Mouse (Mus musculus): ENCODE results near the gene Grik4. TPM values are rescaled to one million over a fixed set of nuclear protein-coding genes. Genes with fewer than 3 reads are reported as not detected.

Gene Grik4
- polyA plus RNA-seq, 1 experiment from 2014 or later = 1.9 TPM

GRCm38 (mm10) chr9:42533491-42533890 lies 410.8 kb downstream of the Grik4 start:
- Histone ChIP-seq H3K27me3 (ENCODE audit: insufficient read depth, poor library complexity, severe bottlenecking) (peaks cover 12% of the 10 kb centered on the region; the same call in 1 of the 2 replicates), H3K4me3 (no peak overlapping the region), H3K36me3 (no peaks in the 10 kb centered on the region), H3K27ac (no peak overlapping the region), H3K4me1 (peaks cover 35% of the 10 kb centered on the region), H3K9me3 (no peaks in the 10 kb centered on the region)
- WGBS = 84% methylated on average over 8 of the region's 8 CpGs
- no peak for DNase-seq (ENCODE audit: low spot score)

GRCm38 (mm10) chr9:42533041-42533440 lies 411.3 kb downstream of the Grik4 start:
- DNase-seq (ENCODE audit: low spot score) = no peak

GRCm38 (mm10) chr9:42531951-42532350 lies 412.3 kb downstream of the Grik4 start:
- H3K27ac ChIP-seq = peak overlapping the region; percentile 29; the same call in 1 of the 2 replicates
- peaks cover 35% of the 10 kb centered on the region for H3K4me1 ChIP-seq
- no peak for DNase-seq (ENCODE audit: low spot score)
- no peaks in the 10 kb centered on the region for H3K9me3 ChIP-seq
- 19% methylated on average over 3 of the region's 3 CpGs for WGBS
- no peak overlapping the region for H3K4me3 ChIP-seq
- peaks cover 12% of the 10 kb centered on the region; the same call in 1 of the 2 replicates for H3K27me3 ChIP-seq (ENCODE audit: insufficient read depth, poor library complexity, severe bottlenecking)
- H3K36me3 ChIP-seq = no peaks in the 10 kb centered on the region

More at GRCm38 (mm10) chr9:42533041-42533440, 411.3 kb downstream of the Grik4 start:
- no peaks in the 10 kb centered on the region for H3K9me3 ChIP-seq
- 0 out of 2 replicates have a peak overlapping the region, but pooled peaks have one; percentile 29 for H3K27ac ChIP-seq
- H3K4me3 ChIP-seq = no peak overlapping the region
- H3K4me1 ChIP-seq = peaks cover 35% of the 10 kb centered on the region
- H3K27me3 ChIP-seq (ENCODE audit: insufficient read depth, poor library complexity, severe bottlenecking) = peaks cover 12% of the 10 kb centered on the region; the same call in 1 of the 2 replicates
- 14% methylated on average over 6 of the region's 6 CpGs for WGBS
- no peaks in the 10 kb centered on the region for H3K36me3 ChIP-seq

- no peaks in the 10 kb centered on the region for H3K36me3 ChIP-seq
- H3K27ac ChIP-seq = peak overlapping the region; percentile 2; the same call in 1 of the 2 replicates
- H3K4me1 ChIP-seq = peaks cover 35% of the 10 kb centered on the region
- peaks cover 16% of the 10 kb centered on the region; the same call in 1 of the 2 replicates for H3K27me3 ChIP-seq (ENCODE audit: insufficient read depth, poor library complexity, severe bottlenecking)
- DNase-seq (ENCODE audit: low spot score) = no peak
- 45% methylated on average over 7 of the region's 7 CpGs for WGBS
- no peaks in the 10 kb centered on the region for H3K9me3 ChIP-seq
- H3K4me3 ChIP-seq = no peak overlapping the region
Measured at GRCm38 (mm10) chr9:42530221-42531152, 413.8 kb downstream of the Grik4 start.

- Histone ChIP-seq H3K27ac (peak overlapping the region; percentile 59), H3K4me3 (peak overlapping the region; percentile 58), H3K27me3 (ENCODE audit: insufficient read depth, poor library complexity, severe bottlenecking) (peaks cover 83% of the 10 kb centered on the region), H3K36me3 (no peaks in the 10 kb centered on the region), H3K4me1 (peaks cover 8% of the 10 kb centered on the region; the same call in 1 of the 2 replicates), H3K9me3 (no peaks in the 10 kb centered on the region)
- 3% methylated on average over 36 of the region's 36 CpGs for WGBS
- no peak for DNase-seq (ENCODE audit: low spot score)
Measured at GRCm38 (mm10) chr9:42520587-42521084, 423.7 kb downstream of the Grik4 start.

GRCm38 (mm10) chr9:42518163-42518562 lies 426.1 kb downstream of the Grik4 start:
- Histone ChIP-seq H3K27ac (no peak overlapping the region), H3K4me3 (no peak overlapping the region), H3K4me1 (peaks cover 8% of the 10 kb centered on the region; the same call in 1 of the 2 replicates), H3K36me3 (no peaks in the 10 kb centered on the region), H3K9me3 (no peaks in the 10 kb centered on the region), H3K27me3 (ENCODE audit: insufficient read depth, poor library complexity, severe bottlenecking) (peaks cover 77% of the 10 kb centered on the region)
- WGBS = 77% methylated on average over 14 of the region's 14 CpGs
- no peak for DNase-seq (ENCODE audit: low spot score)

GRCm38 (mm10) chr9:42513159-42513558 lies 431.1 kb downstream of the Grik4 start:
- no peaks in the 10 kb centered on the region for H3K4me1 ChIP-seq
- no peaks in the 10 kb centered on the region for H3K36me3 ChIP-seq
- H3K9me3 ChIP-seq = no peaks in the 10 kb centered on the region
- H3K27me3 ChIP-seq (ENCODE audit: insufficient read depth, poor library complexity, severe bottlenecking) = peaks cover 40% of the 10 kb centered on the region; the same call in 1 of the 2 replicates
- no peak for DNase-seq (ENCODE audit: low spot score)
- WGBS = 75% methylated on average over 5 of the region's 5 CpGs
- no peak overlapping the region for H3K27ac ChIP-seq
- H3K4me3 ChIP-seq = no peak overlapping the region

- WGBS = 74% methylated on average over 4 of the region's 4 CpGs
- no peak overlapping the region for H3K27ac ChIP-seq
Measured at GRCm38 (mm10) chr9:42512312-42512711, 432.0 kb downstream of the Grik4 start.

GRCm38 (mm10) chr9:42508235-42508634 lies 436.1 kb downstream of the Grik4 start:
- H3K36me3 ChIP-seq = no peaks in the 10 kb centered on the region
- H3K9me3 ChIP-seq = no peaks in the 10 kb centered on the region
- no peak overlapping the region for H3K27ac ChIP-seq
- peaks cover 9% of the 10 kb centered on the region; the same call in 1 of the 2 replicates for H3K27me3 ChIP-seq (ENCODE audit: insufficient read depth, poor library complexity, severe bottlenecking)
- WGBS = 69% methylated on average over 7 of the region's 7 CpGs
- H3K4me3 ChIP-seq = no peak overlapping the region
- DNase-seq (ENCODE audit: low spot score) = no peak
- no peaks in the 10 kb centered on the region for H3K4me1 ChIP-seq

More at GRCm38 (mm10) chr9:42512312-42512711, 432.0 kb downstream of the Grik4 start:
- no peak overlapping the region for H3K4me3 ChIP-seq
- peaks cover 34% of the 10 kb centered on the region; the same call in 1 of the 2 replicates for H3K27me3 ChIP-seq (ENCODE audit: insufficient read depth, poor library complexity, severe bottlenecking)
- H3K36me3 ChIP-seq = no peaks in the 10 kb centered on the region
- DNase-seq (ENCODE audit: low spot score) = no peak
- H3K4me1 ChIP-seq = no peaks in the 10 kb centered on the region
- no peaks in the 10 kb centered on the region for H3K9me3 ChIP-seq

GRCm38 (mm10) chr9:42507709-42508108 lies 436.6 kb downstream of the Grik4 start, which contains the start of gene Tbcel:
TSS of gene Tbcel (minus strand) at chr9:42507809.
- Histone ChIP-seq H3K27me3 (ENCODE audit: insufficient read depth, poor library complexity, severe bottlenecking) (peaks cover 5% of the 10 kb centered on the region; the same call in 1 of the 2 replicates), H3K9me3 (no peaks in the 10 kb centered on the region), H3K27ac (no peak within 1 kb of the TSS), H3K4me3 (no peak within 1 kb of the TSS), H3K4me1 (no peaks in the 10 kb centered on the region), H3K36me3 (no peaks in the 10 kb centered on the region)
- WGBS = 81% methylated on average over 6 of the region's 6 CpGs
- no peak for DNase-seq (ENCODE audit: low spot score)

- whole genome bisulfite sequencing = 46% methylated on average over 1 of the region's 1 CpGs
- Histone ChIP-seq H3K4me1 (no peaks in the 10 kb centered on the region), H3K27ac (no peak overlapping the region), H3K9me3 (no peaks in the 10 kb centered on the region), H3K4me3 (no peak overlapping the region), H3K36me3 (no peaks in the 10 kb centered on the region), H3K27me3 (ENCODE audit: insufficient read depth, poor library complexity, severe bottlenecking) (no peaks in the 10 kb centered on the region; the same call in 1 of the 2 replicates)
- no peak for DNase-seq (ENCODE audit: low spot score)
Measured at GRCm38 (mm10) chr9:42507022-42507421, 437.3 kb downstream of the Grik4 start.

GRCm38 (mm10) chr9:42504971-42505510 lies 439.3 kb downstream of the Grik4 start:
- DNase-seq (ENCODE audit: low spot score) = no peak
- no peaks in the 10 kb centered on the region for H3K9me3 ChIP-seq
- H3K36me3 ChIP-seq = no peaks in the 10 kb centered on the region
- no peaks in the 10 kb centered on the region; the same call in 1 of the 2 replicates for H3K27me3 ChIP-seq (ENCODE audit: insufficient read depth, poor library complexity, severe bottlenecking)
- no peaks in the 10 kb centered on the region for H3K4me1 ChIP-seq
- no peak overlapping the region for H3K27ac ChIP-seq
- 81% methylated on average over 3 of the region's 3 CpGs for WGBS
- no peak overlapping the region for H3K4me3 ChIP-seq

All from heart, embryonic 10.5 days (tissue).